11 mouse cellular contexts compared by ENCODE assay signal in the genomic region with DNA sequence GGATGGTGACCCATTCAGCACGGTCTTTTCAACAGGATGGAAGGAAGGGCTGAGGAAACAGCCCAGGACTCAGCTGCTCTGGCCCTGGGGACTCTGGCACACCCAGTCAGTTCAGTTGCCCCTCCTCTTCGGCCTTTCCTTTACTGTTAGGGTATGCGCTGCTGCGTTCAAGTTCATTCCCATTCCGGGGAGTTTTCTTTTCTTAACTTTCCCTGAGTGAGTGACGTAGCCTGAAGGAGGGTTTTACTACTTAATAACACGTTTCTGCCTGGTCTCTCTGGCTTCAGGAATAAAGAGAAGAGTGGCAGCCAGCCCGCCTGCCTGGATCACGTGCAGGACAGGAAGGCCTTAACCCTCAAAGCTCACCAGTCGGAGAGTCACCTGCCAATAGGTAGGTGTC.
DNase-seq lines count a peak whose midpoint lies in the region; ATAC-seq and TF ChIP-seq lines count a peak whose summit lies in the region.
"Had no signal": no experiment of that assay in that cellular context is flagged by ENCODE, and none has a peak within 500 bp of the region (broad histone marks: within the 10 kb centered on the region; RNA-seq: fewer than 3 reads in every experiment).

No protein-coding gene starts in this region.

- no peak overlapping the region for H3K9ac ChIP-seq in lung, postnatal 0 days (replicated peaks; ENCODE audit: low read depth)
- H3K9ac ChIP-seq in liver, embryonic 11.5 days (ENCODE audit: low read depth, low read length) = no peak overlapping the region
- no peak overlapping the region for H3K9ac ChIP-seq in stomach, postnatal 0 days (ENCODE audit: low read length)
- no peak overlapping the region for H3K9ac ChIP-seq in hindbrain, embryonic 13.5 days
- H3K9ac ChIP-seq: heart, embryonic 15.5 days; midbrain, embryonic 15.5 days; neural tube, embryonic 13.5 days had no signal

- no peak for TF ChIP-seq POLR2A in lung, adult 2 months (IDR thresholded peaks at IDR 0.05; ENCODE audit: borderline replicate concordance, extremely low read depth, low read depth, low read length)

- ATAC-seq in lung, postnatal 0 days = peak; percentile 19; the same call in 1 of the 2 replicates
- ATAC-seq in liver, embryonic 11.5 days (replicated peaks; ENCODE audit: low FRiP score) = no peak
- ATAC-seq in stomach, postnatal 0 days (ENCODE audit: low FRiP score, low TSS enrichment) = no peak
- no peak for ATAC-seq in hindbrain, embryonic 13.5 days (ENCODE audit: low FRiP score)
- ATAC-seq: midbrain, embryonic 15.5 days had no signal

- 62% methylated on average over 10 of the region's 10 CpGs for WGBS in lung, postnatal 0 days
- WGBS in lung, adult 2 months = 67% methylated on average over 10 of the region's 10 CpGs
- WGBS in liver, embryonic 11.5 days = 63% methylated on average over 10 of the region's 10 CpGs
- WGBS in stomach, postnatal 0 days = 57% methylated on average over 10 of the region's 10 CpGs
- WGBS in hindbrain, embryonic 13.5 days = 80% methylated on average over 10 of the region's 10 CpGs

- no peak overlapping the region for H3K4me3 ChIP-seq in lung, postnatal 0 days (ENCODE audit: low read depth, low read length)
- H3K4me3 ChIP-seq in lung, adult 2 months (replicated peaks; ENCODE audit: extremely low read depth, low read depth, low read length) = no peak overlapping the region
- H3K4me3 ChIP-seq in liver, embryonic 11.5 days (ENCODE audit: low read depth, low read length) = no peak overlapping the region
- no peak overlapping the region for H3K4me3 ChIP-seq in stomach, postnatal 0 days (ENCODE audit: low read depth, low read length)
- H3K4me3 ChIP-seq in hindbrain, embryonic 13.5 days = no peak overlapping the region
- H3K4me3 ChIP-seq: heart, embryonic 15.5 days; midbrain, embryonic 15.5 days; neural tube, embryonic 13.5 days had no signal

- peak overlapping the region; percentile 71 for H3K27ac ChIP-seq in lung, postnatal 0 days (ENCODE audit: low read length)
- peak overlapping the region; percentile 28; the same call in 1 of the 2 replicates for H3K27ac ChIP-seq in liver, embryonic 11.5 days (ENCODE audit: low read depth, low read length)
- peak overlapping the region; percentile 94 for H3K27ac ChIP-seq in stomach, postnatal 0 days (replicated peaks)
- H3K27ac ChIP-seq in hindbrain, embryonic 13.5 days = no peak overlapping the region
- H3K27ac ChIP-seq: heart, embryonic 15.5 days; midbrain, embryonic 15.5 days; neural tube, embryonic 13.5 days had no signal

- H3K9me3 ChIP-seq in lung, postnatal 0 days (ENCODE audit: low read length) = no peaks in the 10 kb centered on the region
- no peaks in the 10 kb centered on the region for H3K9me3 ChIP-seq in liver, embryonic 11.5 days (ENCODE audit: control insufficient read depth, low read length)
- no peaks in the 10 kb centered on the region for H3K9me3 ChIP-seq in stomach, postnatal 0 days (ENCODE audit: control insufficient read depth, low read length)
- H3K9me3 ChIP-seq in hindbrain, embryonic 13.5 days = no peaks in the 10 kb centered on the region
- H3K9me3 ChIP-seq: heart, embryonic 15.5 days; midbrain, embryonic 15.5 days; neural tube, embryonic 13.5 days had no signal

- no peak for DNase-seq in lung, postnatal 0 days (ENCODE audit: low spot score)
- DNase-seq in lung, adult 2 months = no peak
- peak; percentile 74 for DNase-seq in kidney, adult 9 months
- DNase-seq in liver, embryonic 11.5 days (ENCODE audit: low spot score) = no peak
- peak; percentile 43 for DNase-seq in stomach, postnatal 0 days (ENCODE audit: low spot score)
- DNase-seq in adrenal gland, adult 18-20 months (ENCODE audit: low spot score in 2 of 2) = no peak
- DNase-seq: cerebellum, adult 8-10 months had no signal

- H3K27me3 ChIP-seq in lung, postnatal 0 days (replicated peaks; ENCODE audit: insufficient read depth, low read length) = no peaks in the 10 kb centered on the region
- no peaks in the 10 kb centered on the region for H3K27me3 ChIP-seq in liver, embryonic 11.5 days (replicated peaks; ENCODE audit: control insufficient read depth, insufficient read depth, low read length)
- H3K27me3 ChIP-seq in stomach, postnatal 0 days (ENCODE audit: control insufficient read depth, insufficient read depth, low read length) = no peaks in the 10 kb centered on the region
- H3K27me3 ChIP-seq in hindbrain, embryonic 13.5 days = no peaks in the 10 kb centered on the region
- H3K27me3 ChIP-seq: heart, embryonic 15.5 days; midbrain, embryonic 15.5 days; neural tube, embryonic 13.5 days had no signal

- peaks cover 4% of the 10 kb centered on the region; the same call in 1 of the 2 replicates for H3K4me1 ChIP-seq in lung, postnatal 0 days (ENCODE audit: insufficient read depth, low read depth, low read length)
- peaks cover 9% of the 10 kb centered on the region; the same call in 1 of the 2 replicates for H3K4me1 ChIP-seq in lung, adult 2 months (ENCODE audit: control insufficient read depth, insufficient read depth, low read length)
- H3K4me1 ChIP-seq in liver, embryonic 11.5 days (replicated peaks; ENCODE audit: control insufficient read depth, insufficient read depth, low read length) = peaks cover 32% of the 10 kb centered on the region
- H3K4me1 ChIP-seq in stomach, postnatal 0 days (replicated peaks; ENCODE audit: control insufficient read depth, insufficient read depth) = 0 out of 2 replicates have a peak, but pooled peaks cover 2% of the 10 kb centered on the region
- H3K4me1 ChIP-seq in hindbrain, embryonic 13.5 days (replicated peaks) = peaks cover 10% of the 10 kb centered on the region

- no peaks in the 10 kb centered on the region for H3K36me3 ChIP-seq in lung, postnatal 0 days (ENCODE audit: insufficient read depth, low read length)
- no peaks in the 10 kb centered on the region for H3K36me3 ChIP-seq in liver, embryonic 11.5 days (ENCODE audit: control insufficient read depth, insufficient read depth, low read length)
- H3K36me3 ChIP-seq in stomach, postnatal 0 days (ENCODE audit: control insufficient read depth, insufficient read depth, low read length) = no peaks in the 10 kb centered on the region
- H3K36me3 ChIP-seq in hindbrain, embryonic 13.5 days = no peaks in the 10 kb centered on the region
- H3K36me3 ChIP-seq: heart, embryonic 15.5 days; midbrain, embryonic 15.5 days; neural tube, embryonic 13.5 days had no signal

- no peak for TF ChIP-seq EP300 in lung, postnatal 0 days (IDR thresholded peaks at IDR 0.05)
- TF ChIP-seq EP300 in stomach, postnatal 0 days (optimal IDR thresholded peaks at IDR 0.05) = no peak

- TF ChIP-seq CTCF in lung, postnatal 0 days (IDR thresholded peaks at IDR 0.05) = no peak
- no peak for TF ChIP-seq CTCF in lung, adult 2 months (IDR thresholded peaks at IDR 0.05; ENCODE audit: insufficient read depth, low read length)
- no peak for TF ChIP-seq CTCF in stomach, postnatal 0 days (IDR thresholded peaks at IDR 0.05; ENCODE audit: low read depth)

- H3K4me2 ChIP-seq in lung, postnatal 0 days (replicated peaks; ENCODE audit: low read depth, low read length) = no peak overlapping the region
- H3K4me2 ChIP-seq in liver, embryonic 11.5 days = no peak overlapping the region
- H3K4me2 ChIP-seq in stomach, postnatal 0 days (replicated peaks; ENCODE audit: low read depth) = 0 out of 2 replicates have a peak overlapping the region, but pooled peaks have one; percentile 1
- H3K4me2 ChIP-seq in hindbrain, embryonic 13.5 days = no peak overlapping the region
- H3K4me2 ChIP-seq: heart, embryonic 15.5 days; midbrain, embryonic 15.5 days; neural tube, embryonic 13.5 days had no signal

Comparison
In these comparisons a context has a peak if more than half of its experiments do, and no peak if none do; other contexts are left out.
1. DNase-seq: peak in kidney, adult 9 months (single experiment) and stomach, postnatal 0 days (single experiment); none in lung, postnatal 0 days (single experiment), lung, adult 2 months (single experiment), liver, embryonic 11.5 days (single experiment) and adrenal gland, adult 18-20 months (0 of 2).